Mouse (Mus musculus) ES-Bruce4 (cell line): Measurements from ENCODE around the gene Nap1l4. TPM values are rescaled to one million over a fixed set of nuclear protein-coding genes. Genes with fewer than 3 reads are reported as not detected.
A peak's percentile ranks its signal among the peaks of the same experiment; 100 is the strongest.

ENCODE experiments used
- H3K27ac ChIP-seq: 2 replicates; pipeline ENCODE4 v1.5.1; 2012; ENCODE audit warnings: low read length, inconsistent platforms; ENCODE audit not compliant: insufficient read depth
- H3K27me3 ChIP-seq: 2 replicates; pipeline ENCODE4 v1.6.1; 2012; ENCODE audit warnings: mild to moderate bottlenecking, low read length, inconsistent platforms; ENCODE audit not compliant: control insufficient read depth, poor library complexity, insufficient read depth, severe bottlenecking
- H3K36me3 ChIP-seq: 2 replicates; pipeline ENCODE4 v1.6.1; 2012; ENCODE audit warnings: inconsistent platforms, mild to moderate bottlenecking, low read length, moderate library complexity; ENCODE audit not compliant: control insufficient read depth, poor library complexity, insufficient read depth, severe bottlenecking
- H3K4me1 ChIP-seq: one replicate; pipeline ENCODE4 v1.8.1; 2011; ENCODE audit warnings: low read length; ENCODE audit not compliant: control insufficient read depth, insufficient read depth
- H3K4me3 ChIP-seq: 2 replicates; pipeline ENCODE4 v1.5.1; 2011; ENCODE audit warnings: low read depth, mild to moderate bottlenecking, low read length
- H3K9ac ChIP-seq: 2 replicates; pipeline ENCODE4 v1.6.1; 2012; ENCODE audit warnings: low read depth, mild to moderate bottlenecking, inconsistent platforms; ENCODE audit not compliant: poor library complexity, severe bottlenecking
- H3K9me3 ChIP-seq: replicated peaks from 2 replicates; pipeline ENCODE4 v1.6.1; 2012; ENCODE audit warnings: mild to moderate bottlenecking, low read length, inconsistent platforms; ENCODE audit not compliant: control insufficient read depth, poor library complexity, insufficient read depth, severe bottlenecking
- CTCF ChIP-seq: IDR thresholded peaks from one replicate; pipeline ENCODE4 v1.8.1; 2011; ENCODE audit warnings: low read depth, low read length
- EP300 ChIP-seq: IDR thresholded peaks from 2 replicates; pipeline ENCODE4 v1.6.1; 2011; ENCODE audit warnings: low read depth, low read length; ENCODE audit not compliant: insufficient read depth
- POLR2A ChIP-seq: IDR thresholded peaks from one replicate; pipeline ENCODE4 v1.8.1; 2011; ENCODE audit warnings: low read length; ENCODE audit not compliant: insufficient read depth
- polyA plus RNA-seq: library from polyadenylated mRNA; stranded (reverse); fragments of >200 nt; gene quantifications from 2 replicates; pipeline ENCODE4 v1.2.4, GENCODE M21; 2011; ENCODE audit warnings: low read depth; ENCODE audit not compliant: missing spikeins, insufficient read depth, insufficient read length

Nap1l4 gene
- polyA plus RNA-seq, 1 experiment, result 208 TPM

DNA sequence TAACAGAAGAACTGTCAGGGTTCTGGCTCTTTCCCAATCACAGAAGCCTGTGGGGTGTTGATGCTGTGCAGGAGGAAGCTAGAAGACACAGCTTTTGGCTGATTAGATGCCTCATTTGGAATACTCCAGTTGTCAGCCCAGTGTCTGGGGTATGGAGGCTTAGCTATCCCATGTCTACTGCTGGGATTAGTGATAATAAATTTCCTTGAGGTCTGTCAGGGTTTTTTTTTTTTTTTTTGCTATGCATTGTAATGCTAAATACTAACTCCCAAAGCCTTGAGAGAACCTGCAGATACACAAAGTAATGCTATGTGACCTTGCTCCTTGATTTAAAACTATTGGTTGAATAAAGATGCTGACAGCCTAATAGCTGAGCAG is 37.6 kb downstream of the Nap1l4 start:
- no peak overlapping the region for H3K9ac ChIP-seq
- no peaks in the 10 kb centered on the region for H3K9me3 ChIP-seq
- no peak overlapping the region for H3K4me3 ChIP-seq
- no peak overlapping the region for H3K27ac ChIP-seq
- H3K4me1 ChIP-seq, result peaks cover under 1% of the 10 kb centered on the region
- no peaks in the 10 kb centered on the region for H3K27me3 ChIP-seq
- H3K36me3 ChIP-seq, result peaks cover 15% of the 10 kb centered on the region; the same call in 1 of the 2 replicates
- TF ChIP-seq CTCF, result no peak
- no peak for TF ChIP-seq EP300
- no peak for TF ChIP-seq POLR2A

DNA sequence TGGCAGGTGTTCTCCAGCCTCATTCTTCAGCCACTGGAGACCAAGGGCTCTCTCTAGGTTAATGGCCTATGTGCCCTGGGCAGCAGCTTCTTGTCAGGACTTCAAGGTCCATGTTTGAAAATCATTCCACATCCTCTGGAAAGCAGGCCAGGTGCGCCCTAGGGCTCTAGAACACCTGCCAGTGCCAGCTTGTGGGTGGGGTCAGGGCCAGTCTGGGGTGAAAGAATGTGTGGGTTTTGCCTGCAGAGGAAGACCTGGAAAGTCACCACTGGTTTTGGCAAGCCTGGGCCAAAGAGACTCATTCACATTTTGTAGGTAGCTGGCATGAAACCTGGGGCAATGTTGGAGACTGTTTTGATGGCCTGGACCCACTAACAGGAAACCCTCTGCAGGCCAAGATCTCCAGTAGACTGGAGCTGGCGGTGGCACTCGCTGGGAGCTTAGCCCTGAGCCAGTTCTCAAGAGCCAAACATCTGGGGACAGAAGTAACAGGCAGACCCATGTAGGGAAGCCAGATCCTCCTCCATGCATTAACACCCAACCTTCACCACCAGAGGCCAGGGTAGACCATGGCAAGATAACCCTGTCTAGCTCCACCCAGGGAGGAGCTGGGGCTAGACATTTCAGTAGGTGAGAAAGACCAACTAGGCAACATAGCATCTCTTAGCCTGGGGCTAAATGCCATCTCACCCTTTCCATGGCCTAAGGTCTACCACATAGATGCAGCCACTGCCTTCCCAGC is 38.1 kb downstream of the Nap1l4 start:
- no peak for TF ChIP-seq CTCF
- no peak for TF ChIP-seq EP300
- no peak for TF ChIP-seq POLR2A
- no peak overlapping the region for H3K27ac ChIP-seq
- H3K9ac ChIP-seq, result no peak overlapping the region
- no peaks in the 10 kb centered on the region for H3K27me3 ChIP-seq
- H3K4me3 ChIP-seq, result no peak overlapping the region
- peaks cover 13% of the 10 kb centered on the region; the same call in 1 of the 2 replicates for H3K36me3 ChIP-seq
- H3K9me3 ChIP-seq, result no peaks in the 10 kb centered on the region
- H3K4me1 ChIP-seq, result peaks cover 3% of the 10 kb centered on the region

DNA sequence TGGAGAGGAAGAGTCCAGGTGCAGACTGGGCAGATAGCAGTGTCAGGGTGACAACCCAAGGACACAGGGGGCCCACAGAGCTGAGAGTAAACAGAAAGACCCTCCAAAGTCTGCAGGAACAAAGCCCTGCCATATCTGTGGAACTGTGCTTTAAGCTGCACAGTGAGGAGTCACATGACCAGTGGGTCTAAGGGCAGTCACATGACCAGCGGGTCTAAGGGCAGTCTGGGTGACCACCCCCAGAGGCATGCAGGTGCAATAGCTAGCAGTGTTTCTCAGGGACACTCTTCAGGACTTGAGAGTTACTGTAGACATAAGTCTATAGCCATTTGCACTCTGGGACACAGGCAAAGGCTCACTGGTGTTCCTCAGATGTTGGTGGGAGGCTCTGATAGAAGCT is 39.3 kb downstream of the Nap1l4 start:
- TF ChIP-seq CTCF, result no peak
- no peak for TF ChIP-seq EP300
- no peak for TF ChIP-seq POLR2A

DNA sequence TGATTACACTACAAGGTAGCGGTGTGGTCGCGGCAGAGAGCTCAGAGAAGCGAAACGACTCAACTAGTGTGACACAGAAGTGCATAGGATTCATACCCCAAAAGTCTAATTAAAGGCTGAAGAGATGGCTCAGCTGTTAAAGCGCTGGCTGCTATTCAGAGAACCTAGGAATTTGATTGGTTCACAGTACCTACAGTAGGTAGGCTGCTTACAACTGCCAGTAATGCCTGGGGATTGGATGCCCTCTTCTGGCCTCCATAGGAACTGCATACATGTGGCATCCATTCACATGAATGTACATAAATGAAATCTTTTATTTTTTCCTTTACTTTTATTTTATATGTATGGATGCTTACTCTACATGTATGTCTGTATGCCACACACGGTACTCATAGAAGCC is 42.2 kb downstream of the Nap1l4 start:
- no peaks in the 10 kb centered on the region for H3K36me3 ChIP-seq
- peaks cover 3% of the 10 kb centered on the region for H3K4me1 ChIP-seq
- H3K27me3 ChIP-seq, result no peaks in the 10 kb centered on the region
- TF ChIP-seq POLR2A, result no peak
- no peak for TF ChIP-seq EP300
- TF ChIP-seq CTCF, result no peak
- no peak overlapping the region for H3K9ac ChIP-seq
- H3K27ac ChIP-seq, result no peak overlapping the region
- H3K4me3 ChIP-seq, result peak overlapping the region; percentile 24; the same call in 1 of the 2 replicates
- H3K9me3 ChIP-seq, result no peaks in the 10 kb centered on the region

More for the DNA sequence above, 39.3 kb downstream of the Nap1l4 start:
- Histone ChIP-seq H3K9ac (no peak overlapping the region), H3K9me3 (no peaks in the 10 kb centered on the region), H3K27ac (no peak overlapping the region), H3K4me1 (peaks cover 3% of the 10 kb centered on the region), H3K4me3 (no peak overlapping the region), H3K27me3 (no peaks in the 10 kb centered on the region), H3K36me3 (peaks cover 6% of the 10 kb centered on the region; the same call in 1 of the 2 replicates)

DNA sequence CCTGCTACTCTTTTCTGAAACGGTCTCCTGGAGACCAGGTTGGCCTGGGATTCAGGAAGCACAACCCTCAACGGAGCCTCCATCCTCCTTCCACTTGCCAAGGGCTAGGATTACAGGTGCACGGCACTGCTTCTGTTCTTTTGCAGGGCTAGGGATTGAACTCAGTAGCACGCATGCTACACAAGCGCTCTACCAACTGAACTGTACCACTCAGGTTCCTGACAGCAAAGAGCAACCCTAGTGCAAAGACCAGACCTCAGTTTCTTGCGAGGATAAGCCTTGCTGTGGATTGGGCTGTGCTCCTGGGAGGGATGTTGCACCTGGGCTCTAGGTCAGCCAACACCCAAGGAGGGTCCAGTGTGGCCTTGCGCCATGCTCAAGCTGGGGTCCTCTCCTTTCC is 42.6 kb downstream of the Nap1l4 start:
- Histone ChIP-seq H3K4me3 (peak overlapping the region; percentile 24; the same call in 1 of the 2 replicates), H3K4me1 (peaks cover 3% of the 10 kb centered on the region), H3K27me3 (no peaks in the 10 kb centered on the region), H3K9me3 (no peaks in the 10 kb centered on the region), H3K27ac (no peak overlapping the region), H3K36me3 (no peaks in the 10 kb centered on the region), H3K9ac (no peak overlapping the region)
- TF ChIP-seq POLR2A, result no peak
- no peak for TF ChIP-seq EP300
- no peak for TF ChIP-seq CTCF

DNA sequence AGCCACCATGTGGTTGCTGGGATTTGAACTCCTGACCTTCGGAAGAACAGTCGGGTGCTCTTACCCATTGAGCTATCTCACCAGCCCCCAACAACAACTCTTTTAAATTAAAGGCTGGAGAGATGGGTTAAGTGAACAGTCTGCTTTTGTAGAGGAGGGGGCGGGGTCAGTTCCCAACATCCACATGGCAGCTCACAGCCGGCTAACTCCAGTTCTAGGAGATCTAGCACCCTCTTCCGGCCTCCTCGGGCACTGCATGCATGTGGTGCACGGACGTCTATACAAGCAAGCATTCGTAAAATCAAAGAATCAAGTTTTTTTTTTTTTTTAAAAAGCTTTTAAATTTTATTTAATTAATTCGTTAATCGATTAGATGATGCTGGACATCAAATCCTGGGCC is 43.1 kb downstream of the Nap1l4 start:
- TF ChIP-seq POLR2A (no peak), EP300 (0 out of 2 replicates have a peak, but pooled peaks have one; percentile 28), CTCF (peak; percentile 75)
- Histone ChIP-seq H3K27ac (no peak overlapping the region), H3K9ac (no peak overlapping the region)

More for the DNA sequence above, 43.1 kb downstream of the Nap1l4 start:
- Histone ChIP-seq H3K36me3 (no peaks in the 10 kb centered on the region), H3K4me3 (no peak overlapping the region), H3K27me3 (no peaks in the 10 kb centered on the region), H3K4me1 (peaks cover 3% of the 10 kb centered on the region), H3K9me3 (no peaks in the 10 kb centered on the region)
